Mouse (Mus musculus): ENCODE data around the gene Shc1. TPM values are rescaled to one million over a fixed set of nuclear protein-coding genes. Genes with fewer than 3 reads are reported as not detected.

The Shc1 gene
- total and polyA plus RNA-seq, 3 experiments, result 49.2 to 79.8 TPM; not detected in 1

- Histone ChIP-seq H3K9ac (ENCODE audit: control insufficient read depth, low read depth, low read length, poor library complexity, severe bottlenecking) (no peak overlapping the region), H3K36me3 (ENCODE audit: control insufficient read depth in 1 of 2, insufficient read depth in 2 of 2, low read length in 2 of 2) (peaks cover 0 to 3% of the 10 kb centered on the region in 2 experiments; a peak in 1 of 4 replicates), H3K9me3 (replicated peaks; ENCODE audit: insufficient read depth, low read length) (no peaks in the 10 kb centered on the region), H3K27ac (ENCODE audit: control insufficient read depth, low read depth, low read length) (no peak overlapping the region), H3K27me3 (ENCODE audit: control insufficient read depth in 1 of 2, insufficient read depth in 2 of 2, low read length in 2 of 2) (no peaks in the 10 kb centered on the region), H3K4me1 (ENCODE audit: control insufficient read depth in 1 of 2, insufficient read depth in 2 of 2, low read length in 2 of 2) (peaks cover 0 to 8% of the 10 kb centered on the region in 2 experiments; a peak in 2 of 4 replicates), H3K79me2 (ENCODE audit: control insufficient read depth, insufficient read depth, low read length, poor library complexity) (no peaks in the 10 kb centered on the region), H3K4me3 (ENCODE audit: control insufficient read depth in 1 of 2, insufficient read depth in 1 of 2, low read depth in 2 of 2, low read length in 2 of 2) (no peak overlapping the region)
- peak; percentile 79 for DNase-seq (ENCODE audit: low read depth, low spot score)
- TF ChIP-seq SIN3A (IDR thresholded peaks at IDR 0.05; ENCODE audit: low read length) (no peak), NELFE (IDR thresholded peaks at IDR 0.05; ENCODE audit: low read depth, low read length) (no peak), CTCF (IDR thresholded peaks at IDR 0.05 in 2 of 3, conservative IDR thresholded peaks at IDR 0.05 in 1 of 3; ENCODE audit: control insufficient read depth in 1 of 3, insufficient read depth in 1 of 3, low read depth in 2 of 3, low read length in 3 of 3, poor library complexity in 1 of 3, severe bottlenecking in 1 of 3) (no peak), HCFC1 (IDR thresholded peaks at IDR 0.05; ENCODE audit: low read depth, low read length) (no peak), TBP (IDR thresholded peaks at IDR 0.05; ENCODE audit: low read depth, low read length) (peak; percentile 91), RCOR1 (IDR thresholded peaks at IDR 0.05; ENCODE audit: low read depth, low read length) (peak; percentile 41; the same call in 1 of the 2 replicates), POLR2AphosphoS2 (IDR thresholded peaks at IDR 0.05; ENCODE audit: low read length) (no peak), TCF12 (IDR thresholded peaks at IDR 0.05; ENCODE audit: low read depth, low read length) (no peak), TAL1 (IDR thresholded peaks at IDR 0.05; ENCODE audit: low read length) (no peak), MYC (IDR thresholded peaks at IDR 0.05; ENCODE audit: low read depth, low read length) (0 out of 2 replicates have a peak, but pooled peaks have one; percentile 26), GATA1 (IDR thresholded peaks at IDR 0.05; ENCODE audit: low read depth, low read length) (no peak), MEF2A (IDR thresholded peaks at IDR 0.05; ENCODE audit: extremely low read depth, insufficient replicate concordance, low read depth, low read length, poor library complexity, severe bottlenecking) (no peak), ZMIZ1 (IDR thresholded peaks at IDR 0.05; ENCODE audit: low read depth, low read length) (no peak), EP300 (IDR thresholded peaks at IDR 0.05; ENCODE audit: low read depth in 1 of 2, low read length in 2 of 2) (peak; percentile 19 to 28; a peak in 2 of 4 replicates), MXI1 (IDR thresholded peaks at IDR 0.05; ENCODE audit: low read depth, low read length) (no peak)
Observed at GRCm38 (mm10) chr3:89472280-89472679, 54.0 kb downstream of the Shc1 start.

- no peak overlapping the region for H3K27ac ChIP-seq (ENCODE audit: control insufficient read depth, low read depth, low read length)
- H3K36me3 ChIP-seq (ENCODE audit: control insufficient read depth in 1 of 2, insufficient read depth in 2 of 2, low read length in 2 of 2), result peaks cover 0 to 3% of the 10 kb centered on the region in 2 experiments; a peak in 1 of 4 replicates
- no peak overlapping the region for H3K9ac ChIP-seq (ENCODE audit: control insufficient read depth, low read depth, low read length, poor library complexity, severe bottlenecking)
- H3K27me3 ChIP-seq (ENCODE audit: control insufficient read depth in 1 of 2, insufficient read depth in 2 of 2, low read length in 2 of 2), result no peaks in the 10 kb centered on the region
- no peak overlapping the region for H3K4me3 ChIP-seq (ENCODE audit: control insufficient read depth in 1 of 2, insufficient read depth in 1 of 2, low read depth in 2 of 2, low read length in 2 of 2)
- H3K9me3 ChIP-seq (replicated peaks; ENCODE audit: insufficient read depth, low read length), result no peaks in the 10 kb centered on the region
- no peak for TF ChIP-seq POLR2A (IDR thresholded peaks at IDR 0.05; ENCODE audit: control insufficient read depth in 1 of 2, insufficient read depth in 1 of 2, low read depth in 1 of 2, low read length in 2 of 2, poor library complexity in 1 of 2)
- no peak for TF ChIP-seq BHLHE40 (IDR thresholded peaks at IDR 0.05; ENCODE audit: borderline replicate concordance, low read depth, low read length)
- TF ChIP-seq SMC3 (IDR thresholded peaks at IDR 0.05; ENCODE audit: low read depth, low read length), result no peak
- no peak for TF ChIP-seq MEF2A (IDR thresholded peaks at IDR 0.05; ENCODE audit: extremely low read depth, insufficient replicate concordance, low read depth, low read length, poor library complexity, severe bottlenecking)
- no peak for TF ChIP-seq CTCF (IDR thresholded peaks at IDR 0.05 in 2 of 3, conservative IDR thresholded peaks at IDR 0.05 in 1 of 3; ENCODE audit: control insufficient read depth in 1 of 3, insufficient read depth in 1 of 3, low read depth in 2 of 3, low read length in 3 of 3, poor library complexity in 1 of 3, severe bottlenecking in 1 of 3)
- no peak for TF ChIP-seq MAFK (IDR thresholded peaks at IDR 0.05; ENCODE audit: borderline replicate concordance, low read depth, low read length)
- no peak for TF ChIP-seq CHD1 (IDR thresholded peaks at IDR 0.05; ENCODE audit: low read depth, low read length)
- no peak for TF ChIP-seq NRF1 (IDR thresholded peaks at IDR 0.05; ENCODE audit: insufficient read depth, low read depth, low read length, poor library complexity, severe bottlenecking)
- no peak for TF ChIP-seq ETS1 (IDR thresholded peaks at IDR 0.05; ENCODE audit: low read depth, low read length)
- TF ChIP-seq ZNF384 (IDR thresholded peaks at IDR 0.05; ENCODE audit: low read depth, low read length), result no peak
- TF ChIP-seq RCOR1 (IDR thresholded peaks at IDR 0.05; ENCODE audit: low read depth, low read length), result no peak
- no peak for TF ChIP-seq ZC3H11A (IDR thresholded peaks at IDR 0.05; ENCODE audit: low read depth, low read length)
- no peak for TF ChIP-seq GATA1 (IDR thresholded peaks at IDR 0.05; ENCODE audit: low read depth, low read length)
- TF ChIP-seq USF1 (IDR thresholded peaks at IDR 0.05; ENCODE audit: low read depth, low read length), result no peak
- no peak for TF ChIP-seq CHD2 (IDR thresholded peaks at IDR 0.05; ENCODE audit: low read length)
- TF ChIP-seq TAL1 (IDR thresholded peaks at IDR 0.05; ENCODE audit: low read length), result no peak
- TF ChIP-seq GABPA (IDR thresholded peaks at IDR 0.05; ENCODE audit: low read depth, low read length), result no peak
- TF ChIP-seq ELF1 (IDR thresholded peaks at IDR 0.05; ENCODE audit: low read depth, low read length), result no peak
- no peak for TF ChIP-seq TCF12 (IDR thresholded peaks at IDR 0.05; ENCODE audit: low read depth, low read length)
- peaks cover 0 to 8% of the 10 kb centered on the region in 2 experiments; a peak in 2 of 4 replicates for H3K4me1 ChIP-seq (ENCODE audit: control insufficient read depth in 1 of 2, insufficient read depth in 2 of 2, low read length in 2 of 2)
- no peaks in the 10 kb centered on the region for H3K79me2 ChIP-seq (ENCODE audit: control insufficient read depth, insufficient read depth, low read length, poor library complexity)
- no peak for DNase-seq (ENCODE audit: low read depth, low spot score)
Observed at GRCm38 (mm10) chr3:89473838-89474237, 55.6 kb downstream of the Shc1 start.

Measured in MEL (cell line).